Mouse (Mus musculus): ENCODE data around the gene Olfr44. TPM values are rescaled to one million over a fixed set of nuclear protein-coding genes. Genes with fewer than 3 reads are reported as not detected.

The Olfr44 gene
- not detected for total RNA-seq (2023)

DNA sequence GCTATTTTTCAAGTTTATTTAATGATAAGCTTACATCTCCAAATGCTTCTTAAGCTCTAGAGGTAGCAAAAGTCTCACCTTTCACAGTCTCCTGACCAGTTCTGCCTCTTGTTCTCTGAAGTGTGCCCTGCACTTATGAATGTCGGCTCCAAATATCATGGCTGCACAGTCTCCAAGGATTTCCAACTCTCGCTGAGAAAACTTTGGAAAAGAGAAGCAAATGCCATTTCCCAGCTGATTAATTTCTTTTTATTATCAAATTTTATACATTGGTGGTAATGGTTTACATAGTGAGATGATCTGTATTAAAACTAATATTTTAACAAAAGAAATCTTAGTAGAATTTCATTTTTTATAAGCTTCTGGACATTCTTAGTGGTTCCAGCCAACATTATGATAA, at the start of gene Olfr44:
Olfr44 (minus strand) TSS at position 101 of the 400 bp plus-strand sequence.

DNA sequence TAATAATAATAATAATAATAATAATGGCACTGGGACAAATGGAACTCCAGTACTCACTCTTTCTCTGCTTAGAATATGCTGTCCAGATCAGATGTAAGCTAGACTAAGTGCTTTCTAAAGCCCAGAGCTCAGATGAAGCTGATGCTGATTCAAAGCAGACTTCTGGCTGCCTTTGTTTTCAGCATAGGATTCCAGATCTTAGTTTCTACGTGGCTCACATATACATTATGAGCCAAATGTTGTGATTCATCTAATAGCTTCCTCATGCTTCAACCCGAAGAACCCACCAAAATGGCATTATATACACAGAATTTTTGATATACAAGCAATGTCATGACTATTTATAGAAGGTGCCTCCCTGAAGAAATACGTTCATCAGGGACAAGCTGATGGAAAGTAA, 21.7 kb upstream of the Olfr44 start, which contains the start of gene Olfr957:
Olfr957 (minus strand) TSS at position 279 of the 400 bp plus-strand sequence.

DNA sequence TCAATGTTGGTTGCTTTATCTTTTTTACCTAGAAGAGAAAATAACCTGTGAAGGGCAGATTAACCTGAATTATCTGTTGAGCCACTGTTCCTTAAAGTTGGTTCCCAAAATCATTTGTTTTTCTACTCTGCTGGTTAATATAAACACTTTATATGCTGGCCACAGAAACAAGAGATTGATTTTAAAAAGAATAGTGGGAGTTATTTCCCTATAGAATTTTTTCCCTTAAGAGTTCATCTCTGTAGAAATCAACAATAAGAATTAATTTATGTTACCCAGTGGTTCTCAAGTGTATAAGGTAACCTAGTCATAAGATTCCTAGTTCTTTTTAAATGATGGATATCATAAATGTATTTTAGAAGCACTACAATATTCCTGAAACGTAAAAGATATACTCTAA, 22.0 kb downstream of the Olfr44 start, which contains the start of gene Olfr955:
Olfr955 (minus strand) TSS at position 101 of the 400 bp plus-strand sequence.

DNA sequence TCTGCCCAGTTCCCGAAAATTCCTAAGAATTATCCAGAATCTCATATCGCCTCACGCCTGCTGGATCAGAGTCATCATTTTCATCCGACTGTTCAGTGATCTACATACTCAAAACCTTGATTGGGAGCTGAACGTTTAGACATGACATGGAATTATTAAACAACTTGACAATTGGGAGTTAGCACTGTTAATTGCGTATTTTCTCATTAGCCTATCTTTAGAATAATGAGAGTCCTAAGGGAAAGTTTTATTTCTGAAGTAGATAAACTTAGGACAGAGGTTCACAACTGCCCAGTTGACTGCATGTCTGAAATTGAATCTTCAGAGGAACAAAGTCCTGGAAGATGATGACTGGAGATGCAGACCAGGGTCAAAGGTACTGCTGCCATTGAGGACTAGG, 37.4 kb downstream of the Olfr44 start, which contains the start of gene Olfr954:
Olfr954 (plus strand) TSS at position 301 of the 400 bp plus-strand sequence.

Other genes starting within 250 kb of the Olfr44 start
- gene Olfr1537, start 244.0 kb downstream of the Olfr44 start, total RNA-seq (2023) = not detected
- gene Olfr945, start 217.2 kb downstream of the Olfr44 start, total RNA-seq (2023) = not detected
- not detected for gene Olfr948, start 167.9 kb downstream of the Olfr44 start, total RNA-seq (2023)
- not detected for gene Olfr951, start 106.6 kb downstream of the Olfr44 start, total RNA-seq (2023)
- gene Olfr952, start 66.8 kb downstream of the Olfr44 start, total RNA-seq (2023) = not detected
- gene Olfr954, start 37.3 kb downstream of the Olfr44 start, total RNA-seq (2023) = not detected
- not detected for gene Olfr955, start 22.1 kb downstream of the Olfr44 start, total RNA-seq (2023)
- not detected for gene Olfr957, start 21.8 kb upstream of the Olfr44 start, total RNA-seq (2023)
- not detected for gene Olfr958, start 60.1 kb upstream of the Olfr44 start, total RNA-seq (2023)
- gene Olfr959, start 81.6 kb upstream of the Olfr44 start, total RNA-seq (2023) = not detected
- not detected for gene AW551984, start 110.4 kb upstream of the Olfr44 start, total RNA-seq (2023)
- gene Olfr148, start 116.7 kb upstream of the Olfr44 start, total RNA-seq (2023) = not detected
- not detected for gene Olfr960, start 127.4 kb upstream of the Olfr44 start, total RNA-seq (2023)
- not detected for gene Olfr961, start 151.1 kb upstream of the Olfr44 start, total RNA-seq (2023)
- not detected for gene Olfr963, start 173.2 kb upstream of the Olfr44 start, total RNA-seq (2023)
- gene Olfr149, start 213.1 kb upstream of the Olfr44 start, total RNA-seq (2023) = not detected
- gene Olfr965, start 217.4 kb upstream of the Olfr44 start, total RNA-seq (2023) = not detected
- not detected for gene Olfr150, start 237.0 kb upstream of the Olfr44 start, total RNA-seq (2023)